ENCODE assay signal across 26 mouse cellular contexts in the genomic region with DNA sequence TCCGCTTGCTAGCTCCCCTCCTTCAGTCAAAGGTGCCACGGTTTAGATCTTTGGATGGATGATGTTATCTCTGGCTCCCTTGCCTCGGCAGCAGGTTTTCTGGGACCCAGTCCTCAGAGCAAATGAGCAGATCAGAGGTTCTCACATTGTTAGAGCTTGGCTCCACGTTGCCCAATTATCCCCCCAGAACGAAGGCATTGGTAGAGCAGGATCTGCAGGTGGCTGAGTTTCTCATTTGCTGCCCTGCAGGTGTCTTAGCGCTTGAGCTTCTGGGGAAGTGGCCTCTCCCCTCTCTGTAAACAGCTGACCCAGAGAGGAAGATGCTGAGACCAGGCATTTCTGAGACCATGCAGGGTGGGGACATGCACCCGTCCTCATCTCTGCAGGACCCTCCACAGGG.
"Had no signal": no experiment of that assay in that cellular context is flagged by ENCODE, and none has a peak within 500 bp of the region (broad histone marks: within the 10 kb centered on the region; RNA-seq: fewer than 3 reads in every experiment).

No protein-coding gene starts in this region.

- H3K4me2 ChIP-seq: heart, embryonic 11.5 days; heart, embryonic 13.5 days; heart, embryonic 15.5 days; hindbrain, embryonic 14.5 days; kidney, embryonic 15.5 days; limb, embryonic 13.5 days; limb, embryonic 15.5 days; liver, embryonic 12.5 days had no signal

- DNase-seq: gastrocnemius, postnatal 14 days; gastrocnemius, postnatal 36 days; heart, adult 11 months; heart, adult 2 months; heart, postnatal 14 days; heart, postnatal 36 days; kidney, adult 11 months; kidney, adult 2 months; kidney, adult 9 months; kidney, postnatal 14 days; kidney, postnatal 36 days; layer of hippocampus, adult 9-11 months; layer of hippocampus, postnatal 36 days; left cerebral cortex, postnatal 4 days had no signal

- H3K36me3 ChIP-seq: heart, embryonic 13.5 days; heart, embryonic 15.5 days; kidney, embryonic 15.5 days; limb, embryonic 13.5 days; limb, embryonic 15.5 days; liver, embryonic 12.5 days had no signal

- H3K27ac ChIP-seq: heart, adult 2 months; heart, embryonic 13.5 days; heart, embryonic 15.5 days; hindbrain, embryonic 14.5 days; kidney, embryonic 15.5 days; kidney, postnatal 0 days; limb, embryonic 13.5 days; limb, embryonic 15.5 days; liver, embryonic 12.5 days; liver, embryonic 14.5 days had no signal

- H3K4me1 ChIP-seq: heart, embryonic 13.5 days; heart, embryonic 15.5 days; kidney, embryonic 15.5 days; limb, embryonic 15.5 days had no signal

- H3K9me3 ChIP-seq: heart, embryonic 13.5 days; heart, embryonic 15.5 days; kidney, embryonic 15.5 days; limb, embryonic 13.5 days; limb, embryonic 15.5 days; liver, embryonic 12.5 days had no signal

- H3K27me3 ChIP-seq: heart, embryonic 13.5 days; heart, embryonic 15.5 days; kidney, embryonic 15.5 days; limb, embryonic 13.5 days; limb, embryonic 15.5 days had no signal

- H3K9ac ChIP-seq: heart, embryonic 13.5 days; heart, embryonic 15.5 days; hindbrain, embryonic 14.5 days; kidney, embryonic 15.5 days; limb, embryonic 13.5 days; limb, embryonic 15.5 days; liver, embryonic 12.5 days; liver, embryonic 14.5 days had no signal

- H3K4me3 ChIP-seq: heart, adult 2 months; heart, embryonic 13.5 days; heart, embryonic 15.5 days; kidney, embryonic 15.5 days; limb, embryonic 13.5 days; limb, embryonic 15.5 days; liver, embryonic 12.5 days had no signal

- ATAC-seq: hindbrain, embryonic 16.5 days; intestine, embryonic 16.5 days; liver, embryonic 12.5 days had no signal
